ENCODE assay signal across 13 mouse cellular contexts in the genomic region with DNA sequence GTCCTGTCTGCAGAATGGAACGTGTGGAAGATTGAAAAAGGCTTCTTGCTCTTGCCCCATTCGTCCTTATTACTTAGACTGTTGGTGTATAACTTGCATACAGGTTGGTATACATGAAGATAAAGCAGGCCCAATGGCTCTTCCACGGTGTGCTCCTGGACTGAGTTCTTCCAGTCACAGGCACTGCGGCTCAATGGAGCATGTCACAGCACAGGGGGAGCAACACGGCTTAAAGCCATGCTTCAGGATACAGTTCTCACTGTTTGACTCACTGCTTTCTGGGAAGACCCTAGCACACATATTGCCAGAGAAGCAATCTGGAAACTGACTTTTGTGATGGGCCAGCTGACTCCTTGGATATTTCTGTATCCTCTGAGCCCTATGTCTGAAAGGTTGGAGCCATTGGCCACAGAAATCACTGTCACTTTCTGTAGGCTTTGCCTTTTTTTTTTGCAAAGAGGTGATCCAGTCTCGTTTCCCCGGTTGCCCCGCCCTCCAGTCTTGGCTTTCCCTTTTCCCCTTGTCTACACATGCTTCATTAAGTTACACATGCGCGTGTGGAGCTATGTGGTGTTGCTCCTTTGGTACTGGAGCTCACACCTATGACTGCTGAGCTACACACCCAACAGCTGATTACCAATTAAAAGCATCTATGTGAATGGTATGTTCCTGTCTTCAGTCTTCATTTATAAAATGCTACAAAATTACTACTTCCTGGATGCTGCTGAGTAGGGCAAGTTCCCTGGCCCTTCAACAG.
"Had no signal": no experiment of that assay in that cellular context is flagged by ENCODE, and none has a peak within 500 bp of the region (broad histone marks: within the 10 kb centered on the region; RNA-seq: fewer than 3 reads in every experiment).

No protein-coding gene starts in this region.

- H3K27me3 ChIP-seq: liver, embryonic 13.5 days; midbrain, embryonic 12.5 days had no signal

- H3K36me3 ChIP-seq: liver, embryonic 13.5 days; midbrain, embryonic 12.5 days had no signal

- H3K4me2 ChIP-seq: liver, embryonic 13.5 days; midbrain, embryonic 12.5 days had no signal

- H3K9me3 ChIP-seq: liver, embryonic 13.5 days; midbrain, embryonic 12.5 days had no signal

- H3K4me3 ChIP-seq: left cerebral cortex, adult 2 months; liver, embryonic 13.5 days; midbrain, embryonic 12.5 days had no signal

- DNase-seq: kidney, adult 9 months; kidney, postnatal 25 days; layer of hippocampus, postnatal 36 days; liver, embryonic 13.5 days; lung, adult 2 months; lung, postnatal 14 days; lung, postnatal 4 days; thymus, adult 18-20 months; thymus, postnatal 36 days had no signal

- H3K27ac ChIP-seq: left cerebral cortex, adult 2 months; liver, embryonic 13.5 days; midbrain, embryonic 12.5 days had no signal

- H3K4me1 ChIP-seq: midbrain, embryonic 12.5 days had no signal

- H3K9ac ChIP-seq: liver, embryonic 13.5 days; midbrain, embryonic 12.5 days had no signal

- ATAC-seq: intestine, embryonic 16.5 days; midbrain, embryonic 16.5 days had no signal
